Mouse (Mus musculus): ENCODE measurements at regions not wholly inside any gene's neighbourhood (a gene's known extent, or its start where the extent isn't known, plus 50 kb on each side); places are given as distances from the start of the nearest gene placed in this dataset.

DNA sequence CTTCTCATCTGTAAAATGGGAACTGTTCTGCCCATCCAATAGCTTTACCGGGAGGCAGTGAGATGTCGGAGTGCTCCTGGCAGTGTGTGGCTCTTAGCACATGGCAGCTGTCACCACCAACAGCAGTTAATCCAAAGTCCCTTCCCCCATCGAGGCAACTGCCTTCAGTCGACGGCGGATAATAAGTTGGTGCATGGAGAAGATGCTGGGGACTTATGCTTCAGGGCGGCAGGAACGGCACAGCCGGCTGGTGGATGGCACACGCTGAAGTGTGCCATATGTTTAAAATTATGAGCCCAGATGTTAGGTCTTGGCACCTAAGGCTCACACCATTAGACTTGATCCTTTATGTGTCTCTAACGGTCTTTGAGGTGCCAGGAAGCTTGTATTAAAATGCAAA, 183.5 kb downstream of the Wdr11 start:
- TF ChIP-seq EP300 (IDR thresholded peaks at IDR 0.05; ENCODE audit: insufficient read depth, low read depth, low read length) (no peak), POLR2A (IDR thresholded peaks at IDR 0.05; ENCODE audit: insufficient read depth, low read depth, low read length) (no peak)

Data from heart, adult 2 months (tissue).